Mouse (Mus musculus) thymus, adult 2 months (tissue): ENCODE data around the gene Cyp2a12.

Experiments
- CTCF ChIP-seq: fragments of 200-500 bp; IDR thresholded peaks from 2 replicates; pipeline ENCODE4 v1.5.1; 2012; ENCODE audit warnings: mild to moderate bottlenecking, control low read depth, low read length, moderate library complexity, borderline replicate concordance; ENCODE audit not compliant: control insufficient read depth, poor library complexity, insufficient read depth; ENCODE audit errors: extremely low read depth
- POLR2A ChIP-seq: fragments of 200-500 bp; IDR thresholded peaks from 2 replicates; pipeline ENCODE4 v1.6.1; 2012; ENCODE audit warnings: mild to moderate bottlenecking, low read length, control low read depth, moderate library complexity; ENCODE audit not compliant: control insufficient read depth, poor library complexity, insufficient read depth; ENCODE audit errors: extremely low read depth

GRCm38 (mm10) chr7:27078641-27079040 lies 49.8 kb downstream of the Cyp2a12 start:
- no peak for TF ChIP-seq CTCF
- TF ChIP-seq POLR2A, result no peak
